Mouse (Mus musculus) neural tube, embryonic 15.5 days (tissue): Measurements from ENCODE around the gene Dhdh. TPM values are rescaled to one million over a fixed set of nuclear protein-coding genes. Genes with fewer than 3 reads are reported as not detected.
"Not testable (repeated sequence)": the region's sequence is repeated elsewhere in the genome, so short reads cannot be mapped to it uniquely, and the experiment has no call there.

Source experiments
- ATAC-seq: fragments of 200-750 bp; cut with Nextera tagmentation; 2 replicates; pipeline ENCODE4 v1.8.0; 2017; ENCODE audit warnings: mild to moderate bottlenecking, moderate TSS enrichment, moderate library complexity; ENCODE audit not compliant: low FRiP score
- H3K27ac ChIP-seq: fragments of 300-500 bp; sonication (generic); replicated peaks from 2 replicates; pipeline ENCODE4 v1.5.1; 2015; ENCODE audit warnings: mild to moderate bottlenecking, inconsistent platforms
- H3K27me3 ChIP-seq: fragments of 300-500 bp; sonication (generic); replicated peaks from 2 replicates; pipeline ENCODE4 v1.6.1; 2015; ENCODE audit warnings: inconsistent platforms
- H3K36me3 ChIP-seq: fragments of 300-500 bp; sonication (generic); 2 replicates; pipeline ENCODE4 v1.6.1; 2015; ENCODE audit warnings: inconsistent platforms
- H3K4me1 ChIP-seq: fragments of 300-500 bp; sonication (generic); 2 replicates; pipeline ENCODE4 v1.6.1; 2015; ENCODE audit warnings: inconsistent platforms
- H3K4me2 ChIP-seq: fragments of 300-500 bp; sonication (generic); 2 replicates; pipeline ENCODE4 v1.6.1; 2015; ENCODE audit warnings: inconsistent platforms, mild to moderate bottlenecking, moderate library complexity
- H3K4me3 ChIP-seq: fragments of 300-500 bp; sonication (generic); replicated peaks from 2 replicates; pipeline ENCODE4 v1.5.1; 2015; ENCODE audit warnings: mild to moderate bottlenecking, inconsistent platforms
- H3K9ac ChIP-seq: fragments of 300-500 bp; sonication (generic); replicated peaks from 2 replicates; pipeline ENCODE4 v1.6.1; 2015; ENCODE audit warnings: mild to moderate bottlenecking, inconsistent platforms
- H3K9me3 ChIP-seq: fragments of 300-500 bp; sonication (generic); replicated peaks from 2 replicates; pipeline ENCODE4 v1.6.1; 2016; ENCODE audit warnings: inconsistent platforms
- WGBS: fragments of 180-500 bp; shearing (Covaris S2); methylation state at CpG from one replicate; pipeline ENCODE4 v1.1.7; 2015; ENCODE audit warnings: mixed read lengths; 5-methylcytosine and 5-hydroxymethylcytosine counted together
- polyA plus RNA-seq: library from polyadenylated mRNA; unstranded; fragments of >200 nt; fragmentation: Nextera tagmentation; extraction: Ambion mirVana; gene quantifications from 2 replicates; pipeline ENCODE4 v1.2.1, GENCODE M21; 2015

Gene Dhdh
- polyA plus RNA-seq, 1 experiment from 2014 or later, result 4.2 TPM

GRCm38 (mm10) chr7:45459564-45460140 is 29.0 kb downstream of the Dhdh start, which contains the start of gene Ftl1:
Gene Ftl1, minus strand, starts transcription at chr7:45459884.
- H3K36me3 ChIP-seq, result peaks cover 51% of the 10 kb centered on the region
- peaks cover 49% of the 10 kb centered on the region for H3K4me1 ChIP-seq
- peak within 1 kb of the TSS; percentile 91 for H3K27ac ChIP-seq
- H3K27me3 ChIP-seq, H3K9me3 ChIP-seq: not testable (repeated sequence)
- peak within 1 kb of the TSS; percentile 67 for H3K9ac ChIP-seq
- ATAC-seq, result peak; percentile 95
- under 1% methylated on average over 32 of the region's 37 CpGs for WGBS
- peak within 1 kb of the TSS; percentile 82 for H3K4me2 ChIP-seq
- H3K4me3 ChIP-seq, result peak within 1 kb of the TSS; percentile 57

GRCm38 (mm10) chr7:45458748-45459563 is 29.6 kb downstream of the Dhdh start:
- Histone ChIP-seq H3K27ac (peak overlapping the region; percentile 91), H3K36me3 (peaks cover 55% of the 10 kb centered on the region), H3K27me3 (no peaks in the 10 kb centered on the region), H3K4me1 (peaks cover 43% of the 10 kb centered on the region), H3K4me2 (peak overlapping the region; percentile 82), H3K4me3 (peak overlapping the region; percentile 57), H3K9me3 (no peaks in the 10 kb centered on the region), H3K9ac (peak overlapping the region; percentile 67)
- under 1% methylated on average over 43 of the region's 43 CpGs for WGBS
- ATAC-seq, result peak; percentile 79

- peak overlapping the region; percentile 67 for H3K9ac ChIP-seq
- ATAC-seq, result no peak
- H3K4me3 ChIP-seq, result peak overlapping the region; percentile 57
- H3K4me2 ChIP-seq, result peak overlapping the region; percentile 82
- H3K9me3 ChIP-seq, result no peaks in the 10 kb centered on the region
- peaks cover 39% of the 10 kb centered on the region for H3K4me1 ChIP-seq
- no peaks in the 10 kb centered on the region for H3K27me3 ChIP-seq
- peak overlapping the region; percentile 91 for H3K27ac ChIP-seq
- 70% methylated on average over 9 of the region's 10 CpGs for WGBS
- H3K36me3 ChIP-seq, result peaks cover 49% of the 10 kb centered on the region
Measured at GRCm38 (mm10) chr7:45457204-45458060, 31.2 kb downstream of the Dhdh start.

DNA sequence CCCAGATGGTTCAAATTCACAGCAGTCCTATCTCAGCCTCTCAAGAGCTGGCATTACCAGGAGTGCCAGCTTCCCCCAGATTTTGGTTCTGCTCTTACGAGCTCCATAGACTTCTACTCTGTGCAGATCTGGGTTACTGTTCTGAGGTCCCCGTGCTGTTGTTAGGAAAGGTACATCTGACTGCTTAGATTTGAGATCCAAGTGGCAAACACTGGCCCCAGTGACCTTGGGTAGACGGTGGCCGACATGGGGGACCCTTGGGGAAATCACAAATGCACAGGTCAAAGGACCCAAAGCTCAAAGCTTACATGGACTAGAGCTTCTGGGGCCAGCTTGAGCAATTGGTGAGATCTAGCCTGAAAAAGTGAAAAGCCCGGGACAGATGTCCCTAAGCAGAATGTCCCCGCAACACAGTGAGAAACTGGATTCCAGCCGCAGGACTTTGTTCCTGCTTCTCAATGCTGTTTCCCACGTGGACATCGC is 31.8 kb downstream of the Dhdh start:
- Histone ChIP-seq H3K4me3 (peak overlapping the region; percentile 57; the same call in 1 of the 2 replicates), H3K9ac (peak overlapping the region; percentile 67), H3K27ac (peak overlapping the region; percentile 91), H3K4me1 (peaks cover 36% of the 10 kb centered on the region), H3K9me3 (no peaks in the 10 kb centered on the region), H3K4me2 (peak overlapping the region; percentile 82), H3K27me3 (no peaks in the 10 kb centered on the region), H3K36me3 (peaks cover 51% of the 10 kb centered on the region)
- WGBS, result 53% methylated on average over 9 of the region's 9 CpGs
- ATAC-seq, result no peak

GRCm38 (mm10) chr7:45455932-45456696 is 32.5 kb downstream of the Dhdh start:
- ATAC-seq, result no peak
- H3K9me3 ChIP-seq, result no peaks in the 10 kb centered on the region
- peaks cover 35% of the 10 kb centered on the region for H3K4me1 ChIP-seq
- H3K36me3 ChIP-seq, result peaks cover 49% of the 10 kb centered on the region
- no peak overlapping the region for H3K4me2 ChIP-seq
- no peak overlapping the region for H3K9ac ChIP-seq
- no peaks in the 10 kb centered on the region for H3K27me3 ChIP-seq
- no peak overlapping the region for H3K4me3 ChIP-seq
- no peak overlapping the region for H3K27ac ChIP-seq
- 80% methylated on average over 13 of the region's 13 CpGs for WGBS

DNA sequence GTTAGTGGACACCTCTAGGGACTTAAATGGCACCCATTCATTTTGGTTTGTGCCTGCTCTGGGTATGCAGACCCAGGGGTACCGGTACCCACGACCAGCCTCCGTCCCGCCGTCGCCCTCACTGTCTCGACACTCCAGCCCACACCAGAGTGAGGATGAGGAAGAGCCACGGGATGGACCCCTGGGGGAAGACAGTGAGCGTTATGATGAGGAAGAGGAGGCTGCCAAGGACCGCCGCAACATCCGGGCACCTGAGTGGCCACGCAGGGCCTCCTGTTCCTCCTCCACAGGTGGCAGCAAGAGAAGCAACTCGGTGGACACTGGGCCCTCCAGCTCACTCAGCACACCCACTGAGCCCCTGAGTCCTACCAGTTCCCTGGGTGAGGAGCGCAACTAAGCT is 33.6 kb downstream of the Dhdh start:
- H3K36me3 ChIP-seq, result peaks cover 51% of the 10 kb centered on the region
- no peak for ATAC-seq
- WGBS, result 85% methylated on average over 15 of the region's 15 CpGs
- H3K4me1 ChIP-seq, result peaks cover 24% of the 10 kb centered on the region
- no peak overlapping the region for H3K27ac ChIP-seq
- H3K9me3 ChIP-seq, result no peaks in the 10 kb centered on the region
- no peaks in the 10 kb centered on the region for H3K27me3 ChIP-seq
- H3K4me2 ChIP-seq, result no peak overlapping the region
- no peak overlapping the region for H3K9ac ChIP-seq
- no peak overlapping the region for H3K4me3 ChIP-seq

- H3K9me3 ChIP-seq, result no peaks in the 10 kb centered on the region
- no peak overlapping the region; the same call in 1 of the 2 replicates for H3K27ac ChIP-seq
- no peak overlapping the region for H3K9ac ChIP-seq
- H3K27me3 ChIP-seq, result no peaks in the 10 kb centered on the region
- ATAC-seq, result peak; percentile 74
- WGBS, result 55% methylated on average over 23 of the region's 23 CpGs
- peaks cover 7% of the 10 kb centered on the region for H3K4me1 ChIP-seq
- H3K36me3 ChIP-seq, result peaks cover 50% of the 10 kb centered on the region
- H3K4me2 ChIP-seq, result peak overlapping the region; percentile 0; the same call in 1 of the 2 replicates
- 0 out of 2 replicates have a peak overlapping the region, but pooled peaks have one; percentile 1 for H3K4me3 ChIP-seq
Measured at GRCm38 (mm10) chr7:45451344-45451982, 37.1 kb downstream of the Dhdh start.

- WGBS, result 95% methylated on average over 1 of the region's 1 CpGs
- Histone ChIP-seq H3K4me2 (no peak overlapping the region), H3K36me3 (peaks cover 43% of the 10 kb centered on the region), H3K4me3 (no peak overlapping the region), H3K4me1 (peaks cover 7% of the 10 kb centered on the region), H3K9me3 (no peaks in the 10 kb centered on the region), H3K9ac (no peak overlapping the region), H3K27ac (no peak overlapping the region), H3K27me3 (no peaks in the 10 kb centered on the region)
- no peak for ATAC-seq
Measured at GRCm38 (mm10) chr7:45449974-45450373, 38.6 kb downstream of the Dhdh start.

DNA sequence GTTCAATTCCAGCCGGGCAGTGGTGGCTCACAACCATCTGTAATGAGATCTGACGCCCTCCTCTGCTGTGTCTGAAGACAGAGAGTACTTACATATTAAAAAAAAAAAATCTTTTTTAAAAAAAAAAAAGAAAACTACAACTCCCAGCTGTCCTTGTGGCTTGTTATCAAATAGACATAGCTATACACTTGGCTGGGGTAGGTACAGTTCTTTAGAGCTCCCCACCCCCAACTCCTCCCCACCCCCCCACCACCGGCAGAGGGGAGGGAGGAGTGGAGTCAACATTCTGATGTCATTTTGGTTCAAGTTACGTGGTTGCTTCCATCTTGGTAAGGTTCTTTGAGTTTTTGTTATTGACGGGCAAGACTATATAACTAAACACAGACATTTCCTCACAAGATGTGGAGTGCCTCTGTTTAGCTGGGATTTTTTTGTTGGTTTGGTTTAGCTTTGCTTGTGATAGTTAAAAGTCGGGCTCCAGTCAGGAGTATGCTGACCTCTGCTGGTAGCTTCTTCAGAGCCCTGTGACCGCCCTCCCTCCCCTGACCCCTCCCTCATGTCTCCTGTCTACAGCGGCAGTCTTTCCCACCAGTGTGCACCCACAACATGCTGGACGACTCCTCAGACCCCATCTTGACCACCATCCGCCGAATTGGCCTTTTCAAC is 41.1 kb downstream of the Dhdh start:
- H3K9ac ChIP-seq, result no peak overlapping the region
- H3K27me3 ChIP-seq, result no peaks in the 10 kb centered on the region
- H3K9me3 ChIP-seq, result no peaks in the 10 kb centered on the region
- no peak overlapping the region for H3K4me2 ChIP-seq
- H3K27ac ChIP-seq, result no peak overlapping the region
- H3K4me1 ChIP-seq, result peaks cover 7% of the 10 kb centered on the region
- peaks cover 51% of the 10 kb centered on the region for H3K36me3 ChIP-seq
- 0 out of 2 replicates have a peak, but pooled peaks have one; percentile 29 for ATAC-seq
- 38% methylated on average over 11 of the region's 11 CpGs for WGBS
- no peak overlapping the region for H3K4me3 ChIP-seq

- peaks cover 5% of the 10 kb centered on the region for H3K4me1 ChIP-seq
- no peak overlapping the region for H3K9ac ChIP-seq
- no peaks in the 10 kb centered on the region for H3K9me3 ChIP-seq
- ATAC-seq, result no peak
- H3K4me3 ChIP-seq, result no peak overlapping the region
- H3K27me3 ChIP-seq, result no peaks in the 10 kb centered on the region
- H3K36me3 ChIP-seq, result peaks cover 47% of the 10 kb centered on the region
- no peak overlapping the region for H3K4me2 ChIP-seq
- H3K27ac ChIP-seq, result no peak overlapping the region
Measured at GRCm38 (mm10) chr7:45446589-45446988, 42.0 kb downstream of the Dhdh start.
